Mouse (Mus musculus) MEL (cell line): Measurements from ENCODE around the gene Zfp462.

ENCODE experiments used
- CTCF ChIP-seq, 3 experiments: IDR thresholded peaks in 2 of 3; conservative IDR thresholded peaks in 1 of 3; 2 replicates each; pipeline ENCODE4 v1.5.1; 2011 to 2012; ENCODE audit warnings: low read length in 3 of 3, low read depth in 2 of 3, mild to moderate bottlenecking in 2 of 3, improper control_type of control experiment in 1 of 3, inconsistent platforms in 1 of 3, mixed read lengths in 1 of 3, moderate library complexity in 1 of 3; ENCODE audit not compliant: control insufficient read depth in 1 of 3, insufficient read depth in 1 of 3, poor library complexity in 1 of 3, severe bottlenecking in 1 of 3
- POLR2A ChIP-seq, 2 experiments: IDR thresholded peaks; 2 replicates each; pipeline ENCODE4 v1.6.1; 2011 to 2012; ENCODE audit warnings: low read length in 2 of 2, mild to moderate bottlenecking in 2 of 2, control low read depth in 1 of 2, improper control_type of control experiment in 1 of 2, low read depth in 1 of 2, moderate library complexity in 1 of 2; ENCODE audit not compliant: control insufficient read depth in 1 of 2, insufficient read depth in 1 of 2, poor library complexity in 1 of 2
- RCOR1 ChIP-seq: IDR thresholded peaks from 2 replicates; pipeline ENCODE4 v1.6.1; 2012; ENCODE audit warnings: low read depth, mild to moderate bottlenecking, inconsistent platforms, low read length, improper control_type of control experiment
- TAL1 ChIP-seq: IDR thresholded peaks from 2 replicates; pipeline ENCODE4 v1.6.1; 2012; ENCODE audit warnings: mild to moderate bottlenecking, inconsistent platforms, low read length, moderate library complexity, mixed read lengths
- ZC3H11A ChIP-seq: IDR thresholded peaks from 2 replicates; pipeline ENCODE4 v1.6.1; 2012; ENCODE audit warnings: low read depth, mild to moderate bottlenecking, inconsistent platforms, low read length, improper control_type of control experiment
- ZMIZ1 ChIP-seq: IDR thresholded peaks from 2 replicates; pipeline ENCODE4 v1.6.1; 2012; ENCODE audit warnings: low read depth, mild to moderate bottlenecking, inconsistent platforms, low read length, improper control_type of control experiment, moderate library complexity

GRCm38 (mm10) chr4:55026109-55026646 lies 81.3 kb downstream of the Zfp462 start:
- TF ChIP-seq TAL1 = no peak
- no peak for TF ChIP-seq RCOR1
- TF ChIP-seq ZC3H11A = no peak
- TF ChIP-seq POLR2A (IDR thresholded peaks at IDR 0.05; ENCODE audit: control insufficient read depth in 1 of 2, insufficient read depth in 1 of 2, low read depth in 1 of 2, low read length in 2 of 2, poor library complexity in 1 of 2) = no peak
- TF ChIP-seq CTCF (IDR thresholded peaks at IDR 0.05 in 2 of 3, conservative IDR thresholded peaks at IDR 0.05 in 1 of 3; ENCODE audit: control insufficient read depth in 1 of 3, insufficient read depth in 1 of 3, low read depth in 2 of 3, low read length in 3 of 3, poor library complexity in 1 of 3, severe bottlenecking in 1 of 3) = no peak
- no peak for TF ChIP-seq ZMIZ1
